Mouse (Mus musculus) midbrain, embryonic 13.5 days (tissue): ENCODE measurements around the gene Bsnd. TPM values are rescaled to one million over a fixed set of nuclear protein-coding genes. Genes with fewer than 3 reads are reported as not detected.

Experiments
- ATAC-seq: fragments of 200-750 bp; cut with Nextera tagmentation; 2 replicates; pipeline ENCODE4 v1.8.0; 2017; ENCODE audit warnings: mild to moderate bottlenecking, moderate TSS enrichment, moderate library complexity
- H3K27ac ChIP-seq: fragments of 300-500 bp; sonication (generic); 2 replicates; pipeline ENCODE4 v1.5.1; 2015; ENCODE audit warnings: inconsistent platforms, mild to moderate bottlenecking, moderate library complexity
- H3K27me3 ChIP-seq: fragments of 300-500 bp; sonication (generic); 2 replicates; pipeline ENCODE4 v1.6.1; 2015; ENCODE audit warnings: mild to moderate bottlenecking, inconsistent platforms
- H3K36me3 ChIP-seq: fragments of 300-500 bp; sonication (generic); 2 replicates; pipeline ENCODE4 v1.6.1; 2015; ENCODE audit warnings: mild to moderate bottlenecking, inconsistent platforms
- H3K4me1 ChIP-seq: fragments of 300-500 bp; sonication (generic); replicated peaks from 2 replicates; pipeline ENCODE4 v1.6.1; 2015; ENCODE audit warnings: inconsistent platforms
- H3K4me2 ChIP-seq: fragments of 300-500 bp; sonication (generic); replicated peaks from 2 replicates; pipeline ENCODE4 v1.6.1; 2015; ENCODE audit warnings: moderate library complexity, mild to moderate bottlenecking, inconsistent platforms
- H3K4me3 ChIP-seq: fragments of 300-500 bp; sonication (generic); replicated peaks from 2 replicates; pipeline ENCODE4 v1.5.1; 2015; ENCODE audit warnings: mild to moderate bottlenecking, inconsistent platforms
- H3K9ac ChIP-seq: fragments of 300-500 bp; sonication (generic); replicated peaks from 2 replicates; pipeline ENCODE4 v1.6.1; 2015; ENCODE audit warnings: mild to moderate bottlenecking, inconsistent platforms
- H3K9me3 ChIP-seq: fragments of 300-500 bp; sonication (generic); 2 replicates; pipeline ENCODE4 v1.6.1; 2016; ENCODE audit warnings: mild to moderate bottlenecking, inconsistent platforms
- WGBS: fragments of 180-500 bp; shearing (Covaris S2); methylation state at CpG from one replicate; pipeline ENCODE4 v1.1.7; 2015; 5-methylcytosine and 5-hydroxymethylcytosine counted together
- polyA plus RNA-seq: library from polyadenylated mRNA; unstranded; fragments of >200 nt; fragmentation: Nextera tagmentation; extraction: Ambion mirVana; gene quantifications from 2 replicates; pipeline ENCODE4 v1.2.1, GENCODE M21; 2015

The Bsnd gene
- polyA plus RNA-seq, 1 experiment from 2014 or later: not detected

DNA sequence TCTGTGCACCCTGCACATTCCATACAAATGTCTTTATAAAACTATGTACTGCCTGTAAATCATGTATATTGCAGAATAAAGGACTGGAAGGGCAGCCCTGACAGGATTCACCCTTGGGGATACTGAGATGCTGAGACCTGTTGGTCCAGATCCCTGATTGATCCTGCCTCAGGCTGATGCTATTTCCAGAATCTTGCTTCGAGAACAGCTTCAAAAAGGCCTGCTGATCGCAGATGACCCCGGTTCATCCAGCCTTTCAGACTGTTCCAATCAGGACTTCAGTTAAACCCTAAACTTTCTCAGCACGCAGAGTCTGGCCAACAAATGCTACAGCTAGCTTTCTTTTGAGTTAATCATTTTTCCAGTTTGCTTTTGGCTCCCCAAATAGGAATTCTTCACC is 17.8 kb upstream of the Bsnd start:
- no peaks in the 10 kb centered on the region for H3K36me3 ChIP-seq
- no peak for ATAC-seq
- WGBS: 78% methylated on average over 4 of the region's 4 CpGs
- H3K9ac ChIP-seq: no peak overlapping the region
- H3K4me3 ChIP-seq: no peak overlapping the region
- no peaks in the 10 kb centered on the region for H3K9me3 ChIP-seq
- no peaks in the 10 kb centered on the region for H3K4me1 ChIP-seq
- H3K4me2 ChIP-seq: no peak overlapping the region
- H3K27me3 ChIP-seq: no peaks in the 10 kb centered on the region
- no peak overlapping the region for H3K27ac ChIP-seq

DNA sequence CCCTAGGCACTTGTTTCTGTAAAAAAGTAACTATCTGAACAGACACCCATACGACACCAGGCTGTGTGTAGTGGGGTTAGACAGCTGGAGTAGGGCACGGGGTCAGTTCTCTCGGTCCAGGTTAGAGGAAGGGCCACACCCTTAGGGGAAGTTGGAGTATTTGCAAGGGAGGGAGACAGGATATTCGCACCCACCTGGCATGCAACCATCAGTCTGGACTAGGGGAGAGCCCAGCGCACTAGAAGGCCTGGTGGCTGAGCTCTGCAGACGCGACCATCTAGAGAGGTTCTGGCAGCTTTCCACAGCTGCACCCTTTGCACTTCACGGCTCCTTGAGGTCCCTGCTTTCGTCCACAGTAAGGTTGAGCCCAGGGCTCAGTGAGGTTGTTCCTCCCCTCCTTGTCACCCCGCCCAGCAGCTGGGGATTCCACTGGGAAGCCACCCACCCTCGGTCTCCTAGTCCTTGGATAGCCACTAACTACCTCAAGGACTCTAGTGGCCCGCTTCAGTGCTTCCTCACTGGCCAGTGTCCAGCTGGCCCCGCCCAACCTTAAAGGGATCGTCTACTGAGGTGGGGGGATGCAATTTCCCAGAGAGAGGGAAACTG is 13.5 kb upstream of the Bsnd start:
- WGBS: 79% methylated on average over 14 of the region's 14 CpGs

GRCm38 (mm10) chr4:106503578-106503977 is 11.5 kb upstream of the Bsnd start:
- Histone ChIP-seq H3K36me3 (no peaks in the 10 kb centered on the region), H3K4me2 (no peak overlapping the region), H3K27ac (no peak overlapping the region), H3K4me3 (no peak overlapping the region), H3K4me1 (peaks cover 10% of the 10 kb centered on the region), H3K27me3 (no peaks in the 10 kb centered on the region), H3K9ac (no peak overlapping the region), H3K9me3 (no peaks in the 10 kb centered on the region)
- WGBS: 90% methylated on average over 3 of the region's 3 CpGs
- no peak for ATAC-seq

More for the DNA sequence above, 13.5 kb upstream of the Bsnd start:
- Histone ChIP-seq H3K27me3 (no peaks in the 10 kb centered on the region), H3K4me3 (no peak overlapping the region), H3K4me2 (no peak overlapping the region), H3K4me1 (no peaks in the 10 kb centered on the region), H3K9me3 (no peaks in the 10 kb centered on the region), H3K9ac (no peak overlapping the region), H3K27ac (no peak overlapping the region), H3K36me3 (no peaks in the 10 kb centered on the region)
- ATAC-seq: no peak

GRCm38 (mm10) chr4:106500066-106500465 is 8.0 kb upstream of the Bsnd start:
- Histone ChIP-seq H3K27ac (no peak overlapping the region), H3K27me3 (no peaks in the 10 kb centered on the region), H3K9me3 (no peaks in the 10 kb centered on the region), H3K9ac (no peak overlapping the region), H3K4me2 (no peak overlapping the region), H3K4me1 (peaks cover 18% of the 10 kb centered on the region), H3K36me3 (no peaks in the 10 kb centered on the region), H3K4me3 (no peak overlapping the region)
- no peak for ATAC-seq
- 81% methylated on average over 10 of the region's 10 CpGs for WGBS

- Histone ChIP-seq H3K9me3 (no peaks in the 10 kb centered on the region), H3K36me3 (no peaks in the 10 kb centered on the region), H3K27me3 (no peaks in the 10 kb centered on the region), H3K4me3 (no peak overlapping the region), H3K4me2 (no peak overlapping the region), H3K4me1 (peaks cover 18% of the 10 kb centered on the region), H3K9ac (no peak overlapping the region), H3K27ac (no peak overlapping the region)
- WGBS: 42% methylated on average over 3 of the region's 3 CpGs
- no peak for ATAC-seq
Observed at GRCm38 (mm10) chr4:106498471-106498844, 6.4 kb upstream of the Bsnd start.

- Histone ChIP-seq H3K4me1 (peaks cover 18% of the 10 kb centered on the region), H3K27ac (no peak overlapping the region), H3K9ac (no peak overlapping the region), H3K9me3 (no peaks in the 10 kb centered on the region), H3K4me2 (no peak overlapping the region), H3K4me3 (no peak overlapping the region), H3K36me3 (no peaks in the 10 kb centered on the region), H3K27me3 (no peaks in the 10 kb centered on the region)
- no peak for ATAC-seq
- WGBS: 63% methylated on average over 8 of the region's 8 CpGs
Observed at GRCm38 (mm10) chr4:106497776-106498470, 5.8 kb upstream of the Bsnd start.

DNA sequence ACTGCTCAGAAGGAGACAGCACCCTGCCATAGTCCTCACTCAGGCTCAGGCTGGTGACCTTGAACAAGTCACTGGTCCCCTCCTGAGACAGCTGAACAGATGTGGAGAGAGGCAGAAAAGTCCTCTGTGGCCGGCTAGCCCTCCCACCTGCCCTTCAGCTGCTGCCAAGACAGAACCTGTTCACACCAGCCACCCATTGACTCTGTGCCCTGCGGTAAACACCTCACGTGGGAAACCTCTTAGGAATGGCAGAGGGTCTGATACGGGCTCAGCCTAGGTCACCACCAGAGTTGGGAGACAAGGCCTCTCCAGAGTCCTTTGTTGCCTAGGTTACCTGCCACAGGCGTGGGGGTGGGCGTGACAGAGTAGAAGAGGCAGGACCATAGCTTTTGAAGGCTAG is 4.8 kb upstream of the Bsnd start:
- H3K9ac ChIP-seq: no peak overlapping the region
- H3K36me3 ChIP-seq: no peaks in the 10 kb centered on the region
- no peaks in the 10 kb centered on the region for H3K27me3 ChIP-seq
- H3K9me3 ChIP-seq: no peaks in the 10 kb centered on the region
- no peak overlapping the region for H3K4me2 ChIP-seq
- no peak for ATAC-seq
- peaks cover 18% of the 10 kb centered on the region for H3K4me1 ChIP-seq
- H3K27ac ChIP-seq: no peak overlapping the region
- WGBS: 51% methylated on average over 6 of the region's 6 CpGs
- H3K4me3 ChIP-seq: no peak overlapping the region

GRCm38 (mm10) chr4:106493639-106494038 is 1.6 kb upstream of the Bsnd start:
- no peaks in the 10 kb centered on the region for H3K36me3 ChIP-seq
- H3K9me3 ChIP-seq: no peaks in the 10 kb centered on the region
- no peaks in the 10 kb centered on the region for H3K27me3 ChIP-seq
- no peak overlapping the region for H3K4me3 ChIP-seq
- H3K4me1 ChIP-seq: peaks cover 9% of the 10 kb centered on the region
- WGBS: 66% methylated on average over 2 of the region's 2 CpGs
- H3K4me2 ChIP-seq: no peak overlapping the region
- H3K27ac ChIP-seq: no peak overlapping the region
- no peak overlapping the region for H3K9ac ChIP-seq
- ATAC-seq: no peak

GRCm38 (mm10) chr4:106490620-106491019 is 1.5 kb downstream of the Bsnd start:
- Histone ChIP-seq H3K27me3 (no peaks in the 10 kb centered on the region), H3K4me1 (no peaks in the 10 kb centered on the region), H3K9ac (no peak overlapping the region), H3K27ac (no peak overlapping the region), H3K9me3 (no peaks in the 10 kb centered on the region), H3K4me2 (no peak overlapping the region), H3K4me3 (no peak overlapping the region), H3K36me3 (no peaks in the 10 kb centered on the region)
- 64% methylated on average over 4 of the region's 4 CpGs for WGBS
- no peak for ATAC-seq

GRCm38 (mm10) chr4:106483831-106484230 is 8.3 kb downstream of the Bsnd start:
- ATAC-seq: no peak
- H3K9me3 ChIP-seq: no peaks in the 10 kb centered on the region
- H3K27ac ChIP-seq: no peak overlapping the region
- H3K36me3 ChIP-seq: no peaks in the 10 kb centered on the region
- H3K9ac ChIP-seq: no peak overlapping the region
- H3K4me2 ChIP-seq: no peak overlapping the region
- H3K4me3 ChIP-seq: no peak overlapping the region
- 90% methylated on average over 1 of the region's 1 CpGs for WGBS
- 0 out of 2 replicates have a peak, but pooled peaks cover 5% of the 10 kb centered on the region for H3K4me1 ChIP-seq
- H3K27me3 ChIP-seq: 0 out of 2 replicates have a peak, but pooled peaks cover 3% of the 10 kb centered on the region

DNA sequence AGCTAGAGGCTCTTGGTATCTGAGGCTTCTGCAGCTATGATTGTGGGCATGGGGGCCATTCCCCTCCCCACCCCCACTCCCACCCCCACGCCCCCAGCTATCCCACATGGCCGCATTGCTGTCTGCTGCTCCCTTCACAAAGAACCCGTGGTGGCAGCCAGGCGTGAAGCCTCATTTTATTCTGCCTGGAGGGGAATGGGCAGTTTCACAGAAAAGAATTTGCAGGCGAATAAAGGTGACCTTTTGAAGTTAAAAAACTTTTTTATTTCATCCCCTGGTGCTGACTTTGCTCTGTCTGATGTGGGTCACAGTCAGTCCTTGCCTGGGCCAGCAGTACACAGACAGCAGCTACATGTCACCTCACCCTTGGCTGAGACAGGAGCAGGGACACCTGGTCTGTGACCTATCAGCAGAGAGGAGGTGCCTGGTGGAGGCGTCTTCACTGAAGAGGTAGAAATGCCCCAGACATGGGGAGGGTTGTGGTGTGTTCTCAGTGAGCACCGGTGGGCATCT is 8.8 kb downstream of the Bsnd start:
- Histone ChIP-seq H3K36me3 (no peaks in the 10 kb centered on the region), H3K4me2 (no peak overlapping the region), H3K4me3 (no peak overlapping the region), H3K9me3 (no peaks in the 10 kb centered on the region), H3K4me1 (0 out of 2 replicates have a peak, but pooled peaks cover 5% of the 10 kb centered on the region), H3K27ac (no peak overlapping the region), H3K9ac (no peak overlapping the region), H3K27me3 (0 out of 2 replicates have a peak, but pooled peaks cover 3% of the 10 kb centered on the region)
- ATAC-seq: no peak
- 40% methylated on average over 7 of the region's 7 CpGs for WGBS

DNA sequence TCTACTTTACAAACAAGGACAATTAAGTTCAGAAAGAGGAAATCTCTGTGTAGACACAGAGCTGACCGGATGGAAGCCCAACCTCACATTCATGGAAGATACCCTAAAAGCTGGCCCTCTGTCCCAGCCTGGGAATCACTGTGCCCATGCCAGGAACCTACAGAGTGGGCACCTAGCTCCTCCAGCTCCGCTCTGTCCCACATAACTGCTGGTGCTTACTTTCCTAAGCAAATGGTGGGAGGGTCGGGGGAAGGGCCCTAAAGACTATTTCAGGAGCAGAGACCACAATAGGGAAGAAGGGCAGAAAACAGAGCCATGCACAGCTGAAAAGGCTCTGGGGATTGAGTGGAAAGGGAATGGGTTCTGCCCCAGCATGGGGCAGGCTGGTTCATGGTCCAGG is 11.5 kb downstream of the Bsnd start:
- no peak for ATAC-seq
- Histone ChIP-seq H3K4me3 (no peak overlapping the region), H3K9me3 (no peaks in the 10 kb centered on the region), H3K4me2 (no peak overlapping the region), H3K9ac (no peak overlapping the region), H3K27me3 (0 out of 2 replicates have a peak, but pooled peaks cover 3% of the 10 kb centered on the region), H3K4me1 (0 out of 2 replicates have a peak, but pooled peaks cover 5% of the 10 kb centered on the region), H3K36me3 (no peaks in the 10 kb centered on the region), H3K27ac (no peak overlapping the region)
- 72% methylated on average over 3 of the region's 3 CpGs for WGBS
